Mouse (Mus musculus) retina, postnatal 1 day (tissue): ENCODE data around the gene Rrh.

Source experiments
- DNase-seq: peaks from one replicate; pipeline ENCODE4 v3.0.0-alpha.2; 2012

Rrh gene

GRCm38 (mm10) chr3:129822206-129822775 is at the start of gene Rrh:
Gene Rrh, minus strand, starts transcription at chr3:129822587.
- peak; percentile 81 for DNase-seq

GRCm38 (mm10) chr3:129863698-129864097 is 41.3 kb upstream of the Rrh start:
- DNase-seq = peak; percentile 63

- DNase-seq = no peak
Observed at GRCm38 (mm10) chr3:129862592-129862991, 40.2 kb upstream of the Rrh start.

GRCm38 (mm10) chr3:129846846-129847245 is 24.5 kb upstream of the Rrh start:
- no peak for DNase-seq

- no peak for DNase-seq
Observed at GRCm38 (mm10) chr3:129845868-129846267, 23.5 kb upstream of the Rrh start.

GRCm38 (mm10) chr3:129838017-129838416 is 15.6 kb upstream of the Rrh start:
- DNase-seq = no peak

- no peak for DNase-seq
Observed at GRCm38 (mm10) chr3:129836965-129837364, 14.6 kb upstream of the Rrh start.

- peak; percentile 14 for DNase-seq
Observed at GRCm38 (mm10) chr3:129836051-129836697, 13.8 kb upstream of the Rrh start.

- no peak for DNase-seq
Observed at GRCm38 (mm10) chr3:129835388-129835934, 13.1 kb upstream of the Rrh start, which contains the start of gene Cfi. Gene Cfi, plus strand, starts transcription at chr3:129835884.

- DNase-seq = peak; percentile 99
Observed at GRCm38 (mm10) chr3:129831035-129831568, 8.7 kb upstream of the Rrh start, which contains the start of gene Gar1. Gene Gar1, minus strand, starts transcription at chr3:129831396.

- no peak for DNase-seq
Observed at GRCm38 (mm10) chr3:129830626-129831025, 8.2 kb upstream of the Rrh start.

- no peak for DNase-seq
Observed at GRCm38 (mm10) chr3:129827691-129828090, 5.3 kb upstream of the Rrh start.

GRCm38 (mm10) chr3:129826691-129827090 is 4.3 kb upstream of the Rrh start:
- no peak for DNase-seq

GRCm38 (mm10) chr3:129824891-129825290 is 2.5 kb upstream of the Rrh start:
- no peak for DNase-seq

- no peak for DNase-seq
Observed at GRCm38 (mm10) chr3:129824146-129824545, 1.8 kb upstream of the Rrh start.

- peak; percentile 74 for DNase-seq
Observed at GRCm38 (mm10) chr3:129823293-129823692, 906 bp upstream of the Rrh start.

- peak; percentile 46 for DNase-seq
Observed at GRCm38 (mm10) chr3:129821736-129822135, 651 bp downstream of the Rrh start.

GRCm38 (mm10) chr3:129820847-129821246 is 1.5 kb downstream of the Rrh start:
- peak; percentile 89 for DNase-seq

- peak; percentile 30 for DNase-seq
Observed at GRCm38 (mm10) chr3:129803765-129804164, 18.6 kb downstream of the Rrh start, which contains the start of gene Lrit3. Gene Lrit3, minus strand, starts transcription at chr3:129804030.

- DNase-seq = no peak
Observed at GRCm38 (mm10) chr3:129799011-129799410, 23.4 kb downstream of the Rrh start.

- no peak for DNase-seq
Observed at GRCm38 (mm10) chr3:129798551-129798950, 23.8 kb downstream of the Rrh start.

- DNase-seq = no peak
Observed at GRCm38 (mm10) chr3:129797341-129797740, 25.0 kb downstream of the Rrh start.

- DNase-seq = no peak
Observed at GRCm38 (mm10) chr3:129793801-129794200, 28.6 kb downstream of the Rrh start.

GRCm38 (mm10) chr3:129782746-129783145 is 39.6 kb downstream of the Rrh start:
- DNase-seq = no peak
